Mouse (Mus musculus): ENCODE results near the gene Aqp1. TPM values are rescaled to one million over a fixed set of nuclear protein-coding genes. Genes with fewer than 3 reads are reported as not detected.

Aqp1 gene
- polyA plus RNA-seq (2012; rRNA removed) = 1,148 and 1,467 TPM in 2 replicates

DNA sequence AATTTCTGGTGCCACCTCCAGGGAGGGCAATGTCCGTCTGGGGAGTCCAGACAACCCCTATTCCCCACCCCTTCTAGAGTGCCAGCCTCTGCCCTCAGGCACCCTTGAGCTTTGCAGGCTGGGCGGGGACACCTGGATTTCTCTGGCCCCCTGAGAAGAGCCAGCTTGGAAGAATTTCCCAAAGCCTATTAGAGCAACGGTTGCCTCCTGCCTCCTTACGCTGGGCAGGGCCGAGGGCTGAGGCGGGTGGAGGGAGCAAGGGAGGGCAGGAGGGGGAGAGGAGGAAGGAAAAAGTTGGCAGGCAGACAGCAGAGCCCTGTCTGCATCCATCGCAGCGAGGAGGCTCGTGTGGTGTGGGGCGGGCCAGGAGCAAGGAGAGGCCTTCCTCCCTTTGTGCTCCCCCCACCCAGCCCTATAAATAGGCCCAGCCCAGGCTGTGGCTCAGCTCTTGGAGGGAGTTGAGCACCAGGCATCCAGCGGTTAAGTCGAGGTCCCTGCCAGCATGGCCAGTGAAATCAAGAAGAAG lies at the start of gene Aqp1:
Gene Aqp1, plus strand, starts transcription at position 444 of the 526 bp plus-strand sequence.
- DNase-seq = peak; percentile 94
- TF ChIP-seq CTCF (conservative IDR thresholded peaks at IDR 0.05; ENCODE audit: insufficient read depth, insufficient read length, low read depth, low read length) = no peak
- peak; percentile 97 for TF ChIP-seq POLR2A (IDR thresholded peaks at IDR 0.05; ENCODE audit: low read depth, low read length)
- Histone ChIP-seq H3K27me3 (replicated peaks; ENCODE audit: control insufficient read depth, insufficient read depth, low read length) (no peaks in the 10 kb centered on the region), H3K36me3 (ENCODE audit: control insufficient read depth, insufficient read depth, low read length) (no peaks in the 10 kb centered on the region), H3K27ac (ENCODE audit: insufficient read depth, low read depth, low read length) (peak within 1 kb of the TSS; percentile 88), H3K4me1 (ENCODE audit: control insufficient read depth, insufficient read depth, low read length) (peaks cover 5% of the 10 kb centered on the region; the same call in 1 of the 2 replicates), H3K4me3 (ENCODE audit: insufficient read depth, low read depth, low read length) (peak within 1 kb of the TSS; percentile 52)
- 9% methylated on average over 12 of the region's 12 CpGs for WGBS

DNA sequence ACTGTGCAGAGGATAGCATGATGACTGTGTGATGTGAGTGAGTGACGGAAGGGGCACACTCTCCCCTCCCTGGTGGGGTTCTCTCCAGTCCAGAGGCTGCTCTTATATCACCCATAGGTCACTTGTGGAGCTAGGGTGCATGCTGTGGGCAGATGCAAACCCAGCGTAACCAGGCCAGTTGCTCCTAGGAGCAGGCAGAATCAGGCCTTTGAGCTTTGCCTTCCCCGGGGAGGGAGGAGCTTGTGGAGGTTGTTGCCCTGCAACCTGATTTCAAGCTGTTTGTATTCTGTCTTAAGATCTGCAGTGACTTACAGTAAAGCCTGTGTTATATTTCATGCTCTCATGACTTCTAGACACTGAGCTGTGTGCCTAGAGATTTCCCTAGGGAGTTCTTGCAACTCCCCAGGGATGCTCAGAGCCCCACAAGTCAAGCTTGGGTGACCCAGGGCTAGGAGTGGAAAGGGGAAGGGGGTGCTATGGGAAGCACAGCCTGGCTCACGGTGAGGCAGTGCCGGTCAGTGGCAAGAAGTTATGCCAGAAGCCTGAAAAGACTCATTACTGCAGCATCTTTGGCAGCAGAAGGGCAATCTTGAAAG lies 48.1 kb upstream of the Aqp1 start:
- Histone ChIP-seq H3K4me3 (ENCODE audit: insufficient read depth, low read depth, low read length) (no peak overlapping the region), H3K27me3 (replicated peaks; ENCODE audit: control insufficient read depth, insufficient read depth, low read length) (no peaks in the 10 kb centered on the region), H3K36me3 (ENCODE audit: control insufficient read depth, insufficient read depth, low read length) (no peaks in the 10 kb centered on the region), H3K27ac (ENCODE audit: insufficient read depth, low read depth, low read length) (peak overlapping the region; percentile 58), H3K4me1 (ENCODE audit: control insufficient read depth, insufficient read depth, low read length) (peaks cover 4% of the 10 kb centered on the region; the same call in 1 of the 2 replicates)
- peak; percentile 64 for DNase-seq
- TF ChIP-seq POLR2A (IDR thresholded peaks at IDR 0.05; ENCODE audit: low read depth, low read length) (no peak), CTCF (conservative IDR thresholded peaks at IDR 0.05; ENCODE audit: insufficient read depth, insufficient read length, low read depth, low read length) (no peak)
- 44% methylated on average over 5 of the region's 5 CpGs for WGBS

DNA sequence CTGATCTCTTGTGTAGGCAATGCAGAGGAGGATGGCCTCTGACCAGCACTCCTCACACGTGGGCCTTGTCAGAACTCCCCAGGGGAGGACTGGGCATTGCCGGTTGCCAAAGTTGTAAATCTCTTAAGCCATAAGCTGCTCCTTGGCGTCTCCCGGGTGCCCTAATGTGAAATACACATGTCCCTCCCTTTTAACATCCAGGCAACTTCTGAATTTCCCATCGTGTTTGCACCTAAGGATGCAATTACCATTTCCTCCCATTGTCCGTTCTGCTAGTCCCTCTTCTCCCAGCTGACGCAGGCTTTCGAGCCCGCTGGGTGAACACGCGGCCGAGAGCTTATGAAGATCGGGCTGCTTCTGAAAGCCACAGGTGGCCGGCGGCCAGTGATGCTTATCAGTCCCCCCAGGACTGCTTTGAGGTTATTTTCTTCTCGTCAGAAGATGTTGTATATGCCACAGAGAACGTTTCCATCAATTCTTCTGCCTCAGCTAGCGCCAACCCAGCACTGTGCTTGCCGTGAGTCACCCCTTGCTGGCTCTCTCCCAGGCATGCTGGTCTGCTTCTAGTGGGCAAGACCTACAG lies 41.6 kb upstream of the Aqp1 start:
- DNase-seq = peak; percentile 46
- Histone ChIP-seq H3K4me1 (ENCODE audit: control insufficient read depth, insufficient read depth, low read length) (peaks cover 4% of the 10 kb centered on the region; the same call in 1 of the 2 replicates), H3K27ac (ENCODE audit: insufficient read depth, low read depth, low read length) (no peak overlapping the region), H3K27me3 (replicated peaks; ENCODE audit: control insufficient read depth, insufficient read depth, low read length) (no peaks in the 10 kb centered on the region), H3K4me3 (ENCODE audit: insufficient read depth, low read depth, low read length) (no peak overlapping the region), H3K36me3 (ENCODE audit: control insufficient read depth, insufficient read depth, low read length) (no peaks in the 10 kb centered on the region)
- WGBS = 34% methylated on average over 19 of the region's 19 CpGs
- TF ChIP-seq POLR2A (IDR thresholded peaks at IDR 0.05; ENCODE audit: low read depth, low read length) = no peak
- no peak for TF ChIP-seq CTCF (conservative IDR thresholded peaks at IDR 0.05; ENCODE audit: insufficient read depth, insufficient read length, low read depth, low read length)

DNA sequence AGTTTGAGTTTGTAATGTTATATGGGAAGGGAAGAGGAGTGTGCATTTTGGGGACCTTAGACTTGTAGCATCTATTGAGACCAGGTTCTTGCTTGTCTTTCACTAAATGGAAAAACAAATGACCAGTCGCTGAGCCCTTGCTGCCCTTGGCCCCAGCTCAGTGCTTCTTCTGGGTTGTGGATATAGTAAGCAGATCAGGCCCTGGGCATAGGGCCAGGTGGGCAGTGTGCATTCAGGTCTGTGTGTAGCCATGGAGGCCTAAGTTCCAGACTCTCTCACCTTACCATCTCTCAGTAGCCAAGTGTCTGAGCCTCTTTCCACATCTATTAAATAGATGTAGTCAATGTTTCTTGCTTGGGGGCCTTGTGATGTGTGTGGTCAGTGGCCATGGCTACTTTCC lies 40.9 kb upstream of the Aqp1 start:
- Histone ChIP-seq H3K27me3 (replicated peaks; ENCODE audit: control insufficient read depth, insufficient read depth, low read length) (no peaks in the 10 kb centered on the region), H3K27ac (ENCODE audit: insufficient read depth, low read depth, low read length) (no peak overlapping the region), H3K36me3 (ENCODE audit: control insufficient read depth, insufficient read depth, low read length) (no peaks in the 10 kb centered on the region), H3K4me3 (ENCODE audit: insufficient read depth, low read depth, low read length) (no peak overlapping the region), H3K4me1 (ENCODE audit: control insufficient read depth, insufficient read depth, low read length) (peaks cover 8% of the 10 kb centered on the region; the same call in 1 of the 2 replicates)
- TF ChIP-seq POLR2A (IDR thresholded peaks at IDR 0.05; ENCODE audit: low read depth, low read length) = no peak
- TF ChIP-seq CTCF (conservative IDR thresholded peaks at IDR 0.05; ENCODE audit: insufficient read depth, insufficient read length, low read depth, low read length) = no peak
- peak; percentile 24 for DNase-seq
- WGBS = 56% methylated on average over 1 of the region's 1 CpGs

DNA sequence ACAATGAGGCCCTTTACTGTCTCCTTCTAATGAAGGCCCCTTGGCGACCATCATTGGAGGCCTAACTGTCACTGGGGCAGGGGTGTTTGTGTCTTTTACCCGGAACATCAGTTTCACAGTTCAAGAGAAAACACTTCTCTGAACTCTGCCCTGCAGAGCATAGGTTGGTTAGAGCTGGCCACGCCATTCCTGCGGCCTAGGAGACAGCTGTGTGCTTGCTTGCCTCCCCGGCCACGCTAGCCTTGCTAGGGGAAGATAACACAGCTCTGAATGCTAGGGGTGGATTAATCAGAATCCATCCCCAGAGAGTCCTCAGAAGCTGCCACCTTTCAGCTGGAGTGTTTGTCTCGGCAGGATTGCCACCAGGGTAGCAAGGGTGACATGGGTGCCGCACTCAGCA lies 36.8 kb upstream of the Aqp1 start:
- peaks cover 6% of the 10 kb centered on the region; the same call in 1 of the 2 replicates for H3K4me1 ChIP-seq (ENCODE audit: control insufficient read depth, insufficient read depth, low read length)
- no peak for TF ChIP-seq CTCF (conservative IDR thresholded peaks at IDR 0.05; ENCODE audit: insufficient read depth, insufficient read length, low read depth, low read length)
- no peak for TF ChIP-seq POLR2A (IDR thresholded peaks at IDR 0.05; ENCODE audit: low read depth, low read length)
- 69% methylated on average over 8 of the region's 8 CpGs for WGBS
- peak; percentile 82 for DNase-seq
- peak overlapping the region; percentile 65 for H3K27ac ChIP-seq (ENCODE audit: insufficient read depth, low read depth, low read length)
- H3K36me3 ChIP-seq (ENCODE audit: control insufficient read depth, insufficient read depth, low read length) = no peaks in the 10 kb centered on the region
- H3K27me3 ChIP-seq (replicated peaks; ENCODE audit: control insufficient read depth, insufficient read depth, low read length) = no peaks in the 10 kb centered on the region
- H3K4me3 ChIP-seq (ENCODE audit: insufficient read depth, low read depth, low read length) = no peak overlapping the region

DNA sequence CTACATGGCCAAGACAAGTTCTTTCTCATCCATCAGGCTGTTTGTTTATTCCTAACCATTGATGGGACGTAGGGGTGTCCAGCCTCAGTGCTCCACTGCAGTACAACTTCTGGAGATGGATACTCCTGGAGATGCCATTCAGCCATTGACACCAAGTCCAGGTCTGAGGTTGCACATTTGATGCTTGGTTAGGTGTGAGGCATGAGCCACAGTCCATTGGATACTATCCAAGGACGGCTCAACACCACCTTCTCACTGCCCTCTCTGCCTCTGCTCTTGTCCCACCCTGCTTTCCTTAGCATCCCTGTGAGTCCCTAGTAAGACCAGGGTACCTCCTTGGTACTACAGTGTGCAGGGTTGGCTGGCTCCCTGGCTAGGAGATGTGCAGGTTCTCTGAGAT lies 36.3 kb upstream of the Aqp1 start:
- H3K27me3 ChIP-seq (replicated peaks; ENCODE audit: control insufficient read depth, insufficient read depth, low read length) = no peaks in the 10 kb centered on the region
- H3K4me1 ChIP-seq (ENCODE audit: control insufficient read depth, insufficient read depth, low read length) = peaks cover 6% of the 10 kb centered on the region; the same call in 1 of the 2 replicates
- DNase-seq = peak; percentile 80
- 63% methylated on average over 2 of the region's 2 CpGs for WGBS
- H3K4me3 ChIP-seq (ENCODE audit: insufficient read depth, low read depth, low read length) = no peak overlapping the region
- peak overlapping the region; percentile 65 for H3K27ac ChIP-seq (ENCODE audit: insufficient read depth, low read depth, low read length)
- no peaks in the 10 kb centered on the region for H3K36me3 ChIP-seq (ENCODE audit: control insufficient read depth, insufficient read depth, low read length)
- TF ChIP-seq CTCF (conservative IDR thresholded peaks at IDR 0.05; ENCODE audit: insufficient read depth, insufficient read length, low read depth, low read length) = no peak
- no peak for TF ChIP-seq POLR2A (IDR thresholded peaks at IDR 0.05; ENCODE audit: low read depth, low read length)

DNA sequence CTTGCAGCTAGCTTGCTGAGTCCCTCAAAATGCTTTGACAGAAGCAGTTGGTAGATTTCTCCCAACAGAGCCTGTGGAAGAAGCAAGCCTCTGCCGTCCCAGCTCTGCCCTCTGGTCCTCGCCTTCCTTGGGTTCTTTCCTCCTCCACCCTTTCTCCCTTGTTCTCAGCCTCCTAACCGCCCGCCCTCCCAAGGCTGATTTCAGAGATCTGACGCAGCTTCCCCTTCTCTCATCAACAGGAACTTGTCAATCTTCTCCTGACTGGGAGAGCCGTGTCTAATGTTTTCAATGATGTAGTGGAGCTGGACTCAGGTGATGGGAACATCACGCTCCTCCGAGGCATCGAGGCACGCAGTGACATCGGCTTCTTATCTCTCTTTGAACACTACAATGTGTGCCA lies 35.5 kb upstream of the Aqp1 start:
- TF ChIP-seq POLR2A (IDR thresholded peaks at IDR 0.05; ENCODE audit: low read depth, low read length) (no peak), CTCF (conservative IDR thresholded peaks at IDR 0.05; ENCODE audit: insufficient read depth, insufficient read length, low read depth, low read length) (no peak)
- Histone ChIP-seq H3K27me3 (replicated peaks; ENCODE audit: control insufficient read depth, insufficient read depth, low read length) (no peaks in the 10 kb centered on the region), H3K27ac (ENCODE audit: insufficient read depth, low read depth, low read length) (no peak overlapping the region), H3K36me3 (ENCODE audit: control insufficient read depth, insufficient read depth, low read length) (no peaks in the 10 kb centered on the region), H3K4me1 (ENCODE audit: control insufficient read depth, insufficient read depth, low read length) (peaks cover 6% of the 10 kb centered on the region; the same call in 1 of the 2 replicates), H3K4me3 (ENCODE audit: insufficient read depth, low read depth, low read length) (no peak overlapping the region)
- 89% methylated on average over 11 of the region's 11 CpGs for WGBS
- no peak for DNase-seq
